Mouse (Mus musculus) kidney, postnatal 0 days (tissue): ENCODE data around the gene Gm45837. TPM values are rescaled to one million over a fixed set of nuclear protein-coding genes. Genes with fewer than 3 reads are reported as not detected.

Source experiments
- ATAC-seq: fragments of 200-750 bp; cut with Nextera tagmentation; replicated peaks from 2 replicates; pipeline ENCODE4 v1.8.0; 2017; ENCODE audit warnings: low read depth, moderate number of reproducible peaks, moderate TSS enrichment, moderate library complexity; ENCODE audit not compliant: low FRiP score
- DNase-seq: peaks from one replicate; pipeline ENCODE4 v3.0.0-alpha.2; 2016; ENCODE audit warnings: low spot score
- H3K27ac ChIP-seq: fragments of 300-500 bp; sonication (generic); 2 replicates; pipeline ENCODE4 v1.5.1; 2014; ENCODE audit warnings: mild to moderate bottlenecking
- H3K27me3 ChIP-seq: fragments of 300-500 bp; sonication (generic); 2 replicates; pipeline ENCODE4 v1.6.1; 2014; ENCODE audit warnings: low read length, mixed read lengths; ENCODE audit not compliant: insufficient read depth
- H3K36me3 ChIP-seq: fragments of 300-500 bp; sonication (generic); 2 replicates; pipeline ENCODE4 v1.6.1; 2014; ENCODE audit warnings: low read length, mixed read lengths; ENCODE audit not compliant: insufficient read depth
- H3K4me1 ChIP-seq: fragments of 300-500 bp; sonication (generic); replicated peaks from 2 replicates; pipeline ENCODE4 v1.6.1; 2014; ENCODE audit warnings: antibody characterized with exemption, low read length, mixed read lengths; ENCODE audit not compliant: insufficient read depth
- H3K4me2 ChIP-seq: fragments of 300-500 bp; sonication (generic); 2 replicates; pipeline ENCODE4 v1.6.1; 2014; ENCODE audit warnings: mild to moderate bottlenecking, low read length, moderate library complexity, mixed read lengths
- H3K4me3 ChIP-seq: fragments of 300-500 bp; sonication (generic); replicated peaks from 2 replicates; pipeline ENCODE4 v1.5.1; 2014; ENCODE audit warnings: low read depth, low read length
- H3K9ac ChIP-seq: fragments of 300-500 bp; sonication (generic); 2 replicates; pipeline ENCODE4 v1.6.1; 2014; ENCODE audit warnings: low read depth, low read length
- H3K9me3 ChIP-seq: fragments of 300-500 bp; sonication (generic); replicated peaks from 2 replicates; pipeline ENCODE4 v1.6.1; 2016; ENCODE audit warnings: low read length, inconsistent platforms, mixed read lengths
- CTCF ChIP-seq: IDR thresholded peaks from 2 replicates; pipeline ENCODE4 v1.5.1; 2016; ENCODE audit warnings: antibody characterized with exemption, low read depth, mild to moderate bottlenecking, moderate library complexity
- WGBS: fragments of 180-500 bp; shearing (Covaris S2); extraction: QIAGEN DNeasy Blood & Tissue Kit; methylation state at CpG from one replicate; pipeline ENCODE4 v1.1.7; 2014; 5-methylcytosine and 5-hydroxymethylcytosine counted together
- polyA plus RNA-seq: library from polyadenylated mRNA; unstranded; fragments of >200 nt; fragmentation: Nextera tagmentation; extraction: Ambion mirVana; gene quantifications from 2 replicates; pipeline ENCODE4 v1.2.1, GENCODE M21; 2015

Gm45837 gene
- polyA plus RNA-seq, 1 experiment from 2014 or later: 4.5 TPM

- Histone ChIP-seq H3K9me3 (no peaks in the 10 kb centered on the region), H3K4me3 (no peak overlapping the region), H3K36me3 (no peaks in the 10 kb centered on the region), H3K4me2 (no peak overlapping the region), H3K4me1 (no peaks in the 10 kb centered on the region), H3K9ac (no peak overlapping the region), H3K27me3 (no peaks in the 10 kb centered on the region), H3K27ac (no peak overlapping the region)
- DNase-seq (no peak), ATAC-seq (no peak)
- 59% methylated on average over 7 of the region's 7 CpGs for WGBS
- TF ChIP-seq CTCF: no peak
These were observed 41.0 kb upstream of the Gm45837 start for GRCm38 (mm10) chr7:101369666-101370065.

GRCm38 (mm10) chr7:101373082-101373481 is 37.6 kb upstream of the Gm45837 start:
- H3K9ac ChIP-seq: no peak overlapping the region
- DNase-seq: no peak
- peaks cover 7% of the 10 kb centered on the region for H3K4me1 ChIP-seq
- H3K27ac ChIP-seq: no peak overlapping the region
- no peaks in the 10 kb centered on the region for H3K27me3 ChIP-seq
- H3K4me3 ChIP-seq: no peak overlapping the region
- no peak for ATAC-seq
- H3K4me2 ChIP-seq: no peak overlapping the region
- whole genome bisulfite sequencing: 84% methylated on average over 26 of the region's 26 CpGs
- H3K36me3 ChIP-seq: no peaks in the 10 kb centered on the region
- TF ChIP-seq CTCF: no peak
- no peaks in the 10 kb centered on the region for H3K9me3 ChIP-seq

GRCm38 (mm10) chr7:101374155-101374554 is 36.5 kb upstream of the Gm45837 start:
- peak; percentile 93 for TF ChIP-seq CTCF
- ATAC-seq (no peak), DNase-seq (peak; percentile 89)
- no peaks in the 10 kb centered on the region for H3K36me3 ChIP-seq
- H3K4me1 ChIP-seq: peaks cover 12% of the 10 kb centered on the region
- H3K4me3 ChIP-seq: no peak overlapping the region
- H3K4me2 ChIP-seq: no peak overlapping the region
- H3K27me3 ChIP-seq: no peaks in the 10 kb centered on the region
- H3K27ac ChIP-seq: no peak overlapping the region
- H3K9me3 ChIP-seq: no peaks in the 10 kb centered on the region
- H3K9ac ChIP-seq: no peak overlapping the region

DNA sequence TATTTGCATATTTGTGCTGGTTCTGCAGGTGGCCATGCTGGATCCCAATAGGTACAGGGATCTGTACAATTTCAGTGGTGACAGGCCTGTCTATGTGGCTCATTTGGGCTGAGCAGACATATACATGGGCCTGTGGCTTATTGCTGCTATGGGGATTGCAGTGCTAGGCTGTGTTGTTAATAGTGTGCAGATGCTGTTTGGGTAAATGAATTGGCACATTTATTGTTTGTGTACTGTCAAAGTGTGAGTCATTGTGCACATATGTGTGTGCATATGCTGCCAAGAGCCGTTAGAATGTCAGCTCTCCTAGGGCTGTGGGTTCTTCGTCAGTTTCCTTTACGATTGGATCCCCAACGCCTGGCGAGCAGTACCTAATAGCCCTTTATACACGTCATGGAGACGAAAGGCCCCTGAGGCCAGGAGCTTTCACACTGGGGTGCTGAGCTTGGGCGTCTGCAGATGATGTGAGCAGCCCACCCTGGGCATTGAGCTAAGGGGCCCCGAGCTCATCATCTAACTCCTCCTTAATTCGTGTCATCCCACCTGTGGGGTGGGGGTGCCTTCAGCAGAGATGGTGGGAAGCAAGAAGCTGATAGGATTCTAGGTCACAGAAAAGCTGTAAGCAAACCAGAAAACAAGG is 33.9 kb upstream of the Gm45837 start:
- Histone ChIP-seq H3K27me3 (no peaks in the 10 kb centered on the region), H3K27ac (peak overlapping the region; percentile 75; the same call in 1 of the 2 replicates), H3K4me2 (no peak overlapping the region), H3K4me1 (peaks cover 21% of the 10 kb centered on the region), H3K4me3 (no peak overlapping the region), H3K9ac (peak overlapping the region; percentile 59; the same call in 1 of the 2 replicates), H3K36me3 (no peaks in the 10 kb centered on the region), H3K9me3 (no peaks in the 10 kb centered on the region)
- WGBS: 45% methylated on average over 10 of the region's 10 CpGs
- DNase-seq (no peak), ATAC-seq (no peak)
- no peak for TF ChIP-seq CTCF

- 19% methylated on average over 7 of the region's 7 CpGs for WGBS
- Histone ChIP-seq H3K4me1 (peaks cover 27% of the 10 kb centered on the region), H3K9ac (peak overlapping the region; percentile 59; the same call in 1 of the 2 replicates), H3K27ac (peak overlapping the region; percentile 75), H3K36me3 (no peaks in the 10 kb centered on the region), H3K9me3 (no peaks in the 10 kb centered on the region), H3K4me2 (peak overlapping the region; percentile 60), H3K27me3 (no peaks in the 10 kb centered on the region), H3K4me3 (0 out of 2 replicates have a peak overlapping the region, but pooled peaks have one; percentile 24)
- peak; percentile 92 for DNase-seq
- ATAC-seq: peak; percentile 80
- TF ChIP-seq CTCF: no peak
These were observed 32.9 kb upstream of the Gm45837 start for GRCm38 (mm10) chr7:101377741-101378262.

- Histone ChIP-seq H3K4me2 (peak overlapping the region; percentile 60), H3K27ac (peak overlapping the region; percentile 75), H3K4me1 (peaks cover 27% of the 10 kb centered on the region), H3K36me3 (no peaks in the 10 kb centered on the region), H3K27me3 (no peaks in the 10 kb centered on the region), H3K9me3 (no peaks in the 10 kb centered on the region), H3K4me3 (0 out of 2 replicates have a peak overlapping the region, but pooled peaks have one; percentile 24), H3K9ac (peak overlapping the region; percentile 59)
- TF ChIP-seq CTCF: no peak
- DNase-seq (no peak), ATAC-seq (0 out of 2 replicates have a peak, but pooled peaks have one; percentile 0)
- WGBS: 45% methylated on average over 3 of the region's 3 CpGs
These were observed 32.4 kb upstream of the Gm45837 start for GRCm38 (mm10) chr7:101378285-101378684.
